Mouse (Mus musculus) liver, adult 2 months (tissue): ENCODE measurements around the gene Zfp64. TPM values are rescaled to one million over a fixed set of nuclear protein-coding genes. Genes with fewer than 3 reads are reported as not detected.

Experiments used
- DNase-seq: peaks from one replicate; pipeline ENCODE4 v3.0.0-alpha.2; 2011; ENCODE audit warnings: low read depth, low spot score; ENCODE audit errors: extremely low read depth
- H3K27ac ChIP-seq: fragments of 200-500 bp; replicated peaks from 2 replicates; pipeline ENCODE4 v1.5.1; 2012; ENCODE audit warnings: low read depth, mild to moderate bottlenecking, control low read depth, inconsistent platforms, low read length; ENCODE audit not compliant: insufficient read depth
- H3K27me3 ChIP-seq: fragments of 200-500 bp; 2 replicates; pipeline ENCODE4 v1.6.1; 2012; ENCODE audit warnings: mild to moderate bottlenecking, moderate library complexity, low read length, inconsistent platforms; ENCODE audit not compliant: control insufficient read depth, insufficient read depth
- H3K36me3 ChIP-seq: fragments of 200-500 bp; 2 replicates; pipeline ENCODE4 v1.6.1; 2012; ENCODE audit warnings: low read length, inconsistent platforms; ENCODE audit not compliant: control insufficient read depth, insufficient read depth
- H3K4me1 ChIP-seq: fragments of 200-500 bp; 2 replicates; pipeline ENCODE4 v1.6.1; 2011; ENCODE audit warnings: low read length; ENCODE audit not compliant: control insufficient read depth, insufficient read depth
- H3K4me3 ChIP-seq: fragments of 200-500 bp; 2 replicates; pipeline ENCODE4 v1.5.1; 2011; ENCODE audit warnings: low read depth, mild to moderate bottlenecking, control low read depth, low read length, moderate library complexity; ENCODE audit not compliant: insufficient read depth
- H3K79me2 ChIP-seq: fragments of 200-500 bp; 2 replicates; pipeline ENCODE4 v1.6.1; 2012; ENCODE audit warnings: inconsistent platforms, mild to moderate bottlenecking, low read length, moderate library complexity; ENCODE audit not compliant: control insufficient read depth, insufficient read depth
- H3K9ac ChIP-seq: fragments of 200-500 bp; 2 replicates; pipeline ENCODE4 v1.6.1; 2012; ENCODE audit warnings: low read depth, mild to moderate bottlenecking, control low read depth, inconsistent platforms, low read length
- CTCF ChIP-seq: fragments of 200-500 bp; IDR thresholded peaks from 2 replicates; pipeline ENCODE4 v1.5.1; 2011; ENCODE audit warnings: low read depth, low read length, control low read depth
- POLR2A ChIP-seq: fragments of 200-500 bp; IDR thresholded peaks from 2 replicates; pipeline ENCODE4 v1.6.1; 2011; ENCODE audit warnings: low read length, control low read depth; ENCODE audit not compliant: insufficient read depth; ENCODE audit errors: extremely low read depth
- WGBS: fragments of 180-500 bp; shearing (Covaris S2); methylation state at CpG from one replicate; pipeline ENCODE4 v1.1.7; 2018; 5-methylcytosine and 5-hydroxymethylcytosine counted together
- polyA plus RNA-seq: library from polyadenylated mRNA; depleted of rRNA; stranded (reverse); fragments of >200 nt; gene quantifications from 2 replicates; pipeline ENCODE4 v1.2.3, GENCODE M21; 2012
- total RNA-seq: library from RNA; depleted of rRNA; stranded (reverse); fragments of >200 nt; gene quantifications from 2 replicates; pipeline ENCODE4 v1.2.3, GENCODE M21; 2014

The Zfp64 gene
- total and polyA plus RNA-seq, 2 experiments, result 5.6 to 14.3 TPM

- 0 out of 2 replicates have a peak, but pooled peaks cover 1% of the 10 kb centered on the region for H3K36me3 ChIP-seq
- no peak overlapping the region for H3K9ac ChIP-seq
- no peak overlapping the region for H3K27ac ChIP-seq
- peak; percentile 14 for DNase-seq
- no peaks in the 10 kb centered on the region for H3K27me3 ChIP-seq
- TF ChIP-seq CTCF (peak; percentile 92), POLR2A (no peak)
- H3K4me3 ChIP-seq, result no peak overlapping the region
- WGBS, result 13% methylated on average over 9 of the region's 9 CpGs
- no peaks in the 10 kb centered on the region for H3K79me2 ChIP-seq
- no peaks in the 10 kb centered on the region for H3K4me1 ChIP-seq
Observed at GRCm38 (mm10) chr2:168904188-168904587, 51.2 kb downstream of the Zfp64 start.

DNA sequence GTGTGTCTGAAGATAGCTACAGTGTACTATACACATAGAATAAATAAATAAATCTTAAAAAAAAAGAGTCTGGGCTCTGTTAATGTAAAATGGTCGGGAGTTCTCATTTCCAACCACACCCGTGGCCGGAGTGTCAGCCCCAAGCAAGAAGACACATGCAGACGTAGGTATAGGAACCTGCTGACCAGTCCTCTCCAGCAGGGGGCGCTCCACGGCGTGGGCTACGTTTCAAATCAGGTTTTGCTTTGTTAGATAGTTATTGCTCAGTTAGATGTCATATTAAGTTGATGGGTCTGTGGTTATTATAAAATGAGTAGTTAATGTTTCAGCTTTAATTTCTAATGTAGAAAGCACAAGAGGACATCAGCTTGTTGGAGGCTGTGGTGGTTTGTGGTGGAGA lies 52.8 kb downstream of the Zfp64 start:
- Histone ChIP-seq H3K36me3 (0 out of 2 replicates have a peak, but pooled peaks cover 2% of the 10 kb centered on the region), H3K9ac (no peak overlapping the region), H3K79me2 (no peaks in the 10 kb centered on the region), H3K27ac (no peak overlapping the region), H3K4me3 (no peak overlapping the region), H3K4me1 (no peaks in the 10 kb centered on the region), H3K27me3 (no peaks in the 10 kb centered on the region)
- 25% methylated on average over 8 of the region's 8 CpGs for WGBS
- DNase-seq, result peak; percentile 2
- peak; percentile 84 for TF ChIP-seq CTCF
- TF ChIP-seq POLR2A, result no peak

- H3K36me3 ChIP-seq, result 0 out of 2 replicates have a peak, but pooled peaks cover 2% of the 10 kb centered on the region
- H3K9ac ChIP-seq, result no peak overlapping the region
- no peaks in the 10 kb centered on the region for H3K4me1 ChIP-seq
- DNase-seq, result no peak
- no peak overlapping the region for H3K4me3 ChIP-seq
- 80% methylated on average over 7 of the region's 7 CpGs for WGBS
- TF ChIP-seq CTCF, result no peak
- H3K27me3 ChIP-seq, result no peaks in the 10 kb centered on the region
- no peak overlapping the region for H3K27ac ChIP-seq
- no peaks in the 10 kb centered on the region for H3K79me2 ChIP-seq
Observed at GRCm38 (mm10) chr2:168897906-168898305, 57.5 kb downstream of the Zfp64 start.

DNA sequence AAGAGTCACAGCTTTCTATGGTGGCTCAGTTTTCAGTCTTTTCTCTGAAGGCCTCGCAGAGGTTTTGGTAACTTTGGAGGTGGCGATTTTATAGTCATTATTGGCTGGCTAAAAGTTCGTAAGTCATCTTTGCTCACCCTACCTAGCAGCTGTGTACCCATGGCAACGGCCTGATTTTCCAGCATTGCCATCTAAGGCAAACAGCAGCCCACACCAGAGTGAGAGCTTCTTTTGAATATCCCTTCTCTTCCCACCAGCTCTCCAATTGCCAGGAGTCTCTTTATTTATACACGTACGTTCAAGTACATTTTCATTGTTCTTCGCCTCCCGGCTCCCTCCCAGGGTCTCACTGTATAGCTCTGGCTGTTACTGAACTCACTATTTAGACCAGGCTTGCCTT lies 59.9 kb downstream of the Zfp64 start:
- Histone ChIP-seq H3K79me2 (no peaks in the 10 kb centered on the region), H3K4me1 (no peaks in the 10 kb centered on the region), H3K27me3 (no peaks in the 10 kb centered on the region), H3K4me3 (no peak overlapping the region), H3K36me3 (0 out of 2 replicates have a peak, but pooled peaks cover 2% of the 10 kb centered on the region), H3K27ac (no peak overlapping the region), H3K9ac (no peak overlapping the region)
- DNase-seq, result no peak
- TF ChIP-seq CTCF (no peak), POLR2A (no peak)
- 89% methylated on average over 8 of the region's 8 CpGs for WGBS

DNA sequence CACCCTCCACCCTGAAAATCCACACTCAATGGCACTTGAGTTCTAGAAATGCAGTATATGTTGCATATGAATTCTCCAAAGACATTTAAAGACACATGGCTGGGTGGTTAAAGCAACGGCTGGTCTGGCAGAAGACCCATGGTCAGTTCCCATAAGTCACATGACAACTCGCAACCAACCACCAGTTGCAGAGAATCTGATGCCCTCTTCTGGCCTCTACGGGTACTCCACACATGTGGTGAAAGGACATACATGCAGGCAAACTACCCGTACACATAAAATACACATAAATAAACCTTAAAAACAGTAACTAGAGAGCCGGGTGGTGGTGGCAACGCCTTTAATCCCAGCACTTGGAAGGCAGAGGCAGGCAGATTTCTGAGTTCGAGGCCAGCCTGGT lies 60.6 kb downstream of the Zfp64 start:
- H3K79me2 ChIP-seq, result no peaks in the 10 kb centered on the region
- H3K27me3 ChIP-seq, result no peaks in the 10 kb centered on the region
- no peak for DNase-seq
- TF ChIP-seq CTCF (no peak), POLR2A (no peak)
- H3K9ac ChIP-seq, result no peak overlapping the region
- H3K4me1 ChIP-seq, result no peaks in the 10 kb centered on the region
- no peak overlapping the region for H3K4me3 ChIP-seq
- no peak overlapping the region for H3K27ac ChIP-seq
- 0 out of 2 replicates have a peak, but pooled peaks cover 2% of the 10 kb centered on the region for H3K36me3 ChIP-seq
- 94% methylated on average over 7 of the region's 7 CpGs for WGBS

DNA sequence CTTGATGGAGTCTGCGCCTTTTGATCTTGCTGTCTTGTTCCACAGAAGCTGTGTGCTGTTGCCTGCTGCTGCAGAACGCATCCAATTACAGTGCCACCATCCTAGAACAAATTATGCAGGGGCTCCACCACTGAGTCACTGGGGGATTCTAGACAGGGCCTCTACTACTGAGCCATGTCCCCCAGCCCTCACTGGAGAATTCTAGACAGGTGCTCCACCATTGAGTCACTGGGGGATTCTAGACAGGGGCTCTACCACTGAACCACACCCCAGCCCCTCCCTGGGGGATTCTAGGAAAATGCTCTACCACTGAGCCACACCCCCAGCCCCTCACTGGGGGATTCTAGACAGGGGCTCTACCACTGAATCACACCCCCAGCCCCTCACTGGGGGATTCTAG lies 63.3 kb downstream of the Zfp64 start:
- Histone ChIP-seq H3K27ac (no peak overlapping the region), H3K79me2 (no peaks in the 10 kb centered on the region), H3K36me3 (no peaks in the 10 kb centered on the region), H3K4me1 (no peaks in the 10 kb centered on the region), H3K9ac (no peak overlapping the region), H3K4me3 (no peak overlapping the region), H3K27me3 (no peaks in the 10 kb centered on the region)
- DNase-seq, result no peak
- 95% methylated on average over 2 of the region's 2 CpGs for whole genome bisulfite sequencing
- TF ChIP-seq CTCF (no peak), POLR2A (no peak)
